Mouse (Mus musculus) embryonic facial prominence, embryonic 11.5 days (tissue): Measurements from ENCODE around the gene Adamts16. TPM values are rescaled to one million over a fixed set of nuclear protein-coding genes. Genes with fewer than 3 reads are reported as not detected.
A peak's percentile ranks its signal among the peaks of the same experiment; 100 is the strongest.
"Not testable (repeated sequence)": the region's sequence is repeated elsewhere in the genome, so short reads cannot be mapped to it uniquely, and the experiment has no call there.

Experiments used
- ATAC-seq: fragments of 200-750 bp; cut with Nextera tagmentation; replicated peaks from 2 replicates; pipeline ENCODE4 v1.8.0; 2017; ENCODE audit warnings: low read depth; ENCODE audit not compliant: insufficient number of reproducible peaks, low FRiP score, low TSS enrichment
- DNase-seq: peaks from one replicate; pipeline ENCODE4 v3.0.0-alpha.2; 2015; ENCODE audit warnings: low spot score
- H3K27ac ChIP-seq: fragments of 300-500 bp; sonication (generic); replicated peaks from 2 replicates; pipeline ENCODE4 v1.5.1; 2014; ENCODE audit warnings: mild to moderate bottlenecking, low read depth, low read length, control low read depth
- H3K27me3 ChIP-seq: fragments of 300-500 bp; sonication (generic); 2 replicates; pipeline ENCODE4 v1.6.1; 2014; ENCODE audit warnings: mild to moderate bottlenecking, low read length, moderate library complexity, mixed read lengths; ENCODE audit not compliant: control insufficient read depth, insufficient read depth
- H3K36me3 ChIP-seq: fragments of 300-500 bp; sonication (generic); replicated peaks from 2 replicates; pipeline ENCODE4 v1.6.1; 2014; ENCODE audit warnings: low read depth, mild to moderate bottlenecking, low read length, moderate library complexity, mixed read lengths; ENCODE audit not compliant: control insufficient read depth, insufficient read depth
- H3K4me1 ChIP-seq: fragments of 300-500 bp; sonication (generic); 2 replicates; pipeline ENCODE4 v1.6.1; 2014; ENCODE audit warnings: low read length, mixed read lengths; ENCODE audit not compliant: control insufficient read depth, insufficient read depth
- H3K4me2 ChIP-seq: fragments of 300-500 bp; sonication (generic); 2 replicates; pipeline ENCODE4 v1.6.1; 2014; ENCODE audit warnings: low read depth, mild to moderate bottlenecking, control low read depth, low read length, moderate library complexity
- H3K4me3 ChIP-seq: fragments of 300-500 bp; sonication (generic); 2 replicates; pipeline ENCODE4 v1.5.1; 2014; ENCODE audit warnings: low read depth, low read length, control low read depth
- H3K9ac ChIP-seq: fragments of 300-500 bp; sonication (generic); replicated peaks from 2 replicates; pipeline ENCODE4 v1.6.1; 2014; ENCODE audit warnings: mild to moderate bottlenecking, control low read depth, low read length
- H3K9me3 ChIP-seq: fragments of 300-500 bp; sonication (generic); replicated peaks from 2 replicates; pipeline ENCODE4 v1.6.1; 2016; ENCODE audit warnings: mild to moderate bottlenecking, low read length, inconsistent platforms, mixed read lengths; ENCODE audit not compliant: control insufficient read depth
- WGBS: fragments of 180-500 bp; shearing (Covaris S2); extraction: QIAGEN DNeasy Blood & Tissue Kit; methylation state at CpG from one replicate; pipeline ENCODE4 v1.1.7; 2014; 5-methylcytosine and 5-hydroxymethylcytosine counted together
- polyA plus RNA-seq: library from polyadenylated mRNA; unstranded; fragments of >200 nt; fragmentation: Nextera tagmentation; extraction: Ambion mirVana; gene quantifications from 2 replicates; pipeline ENCODE4 v1.2.1, GENCODE M21; 2014

The Adamts16 gene
- polyA plus RNA-seq, 1 experiment from 2014 or later, result 0.53 TPM

DNA sequence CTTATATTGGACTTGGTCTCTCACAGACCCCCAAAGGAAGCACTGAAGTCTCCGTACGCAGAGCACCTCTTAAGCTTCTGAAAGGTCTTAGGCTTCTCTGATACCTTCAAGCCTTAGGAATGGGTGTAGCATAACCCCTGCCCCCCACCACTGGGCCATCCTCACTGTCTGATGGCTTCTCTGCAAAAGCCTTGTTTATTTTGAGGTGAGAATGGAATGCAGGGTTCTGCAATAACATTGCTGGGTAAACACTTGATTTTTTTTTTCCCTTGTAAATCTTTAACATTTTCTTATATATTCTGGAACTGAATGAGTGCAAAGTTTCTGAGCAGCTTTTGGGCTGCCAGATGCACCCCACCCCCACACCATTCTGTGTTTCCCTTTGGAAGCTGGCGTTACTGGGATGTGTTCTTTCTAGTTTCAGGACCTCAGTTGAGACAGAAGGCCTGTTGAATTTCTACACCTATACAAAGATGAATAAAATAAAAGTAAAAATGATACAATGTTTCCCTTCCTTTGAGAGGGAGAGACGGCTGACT, 33.9 kb upstream of the Adamts16 start:
- WGBS, result 86% methylated on average over 4 of the region's 4 CpGs
- H3K36me3 ChIP-seq, result no peaks in the 10 kb centered on the region
- no peak overlapping the region for H3K4me3 ChIP-seq
- ATAC-seq (no peak), DNase-seq (no peak)
- no peaks in the 10 kb centered on the region for H3K27me3 ChIP-seq
- H3K4me2 ChIP-seq, result no peak overlapping the region
- H3K9me3 ChIP-seq, result no peaks in the 10 kb centered on the region
- no peak overlapping the region for H3K27ac ChIP-seq
- H3K9ac ChIP-seq, result no peak overlapping the region
- H3K4me1 ChIP-seq, result no peaks in the 10 kb centered on the region

DNA sequence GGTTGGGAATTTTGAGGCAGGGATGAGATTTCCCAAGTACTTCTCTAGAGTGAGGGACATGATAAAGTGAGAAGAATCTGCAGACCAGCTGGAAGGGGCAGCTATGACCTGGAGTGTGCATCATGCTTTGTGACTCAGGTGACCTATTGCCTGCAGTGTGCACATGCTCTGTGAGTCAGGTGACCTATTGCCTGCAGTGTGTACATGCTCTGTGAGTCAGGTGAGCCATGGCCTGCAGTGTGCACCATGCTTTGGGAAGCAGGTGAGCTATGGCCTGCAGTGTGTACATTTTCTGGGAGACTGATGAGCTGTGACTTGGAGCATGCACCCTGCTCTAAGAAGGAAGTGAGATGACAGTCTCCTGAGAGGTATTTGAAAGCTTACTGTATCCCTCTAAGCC, 33.1 kb upstream of the Adamts16 start:
- Histone ChIP-seq H3K27ac (no peak overlapping the region), H3K4me3 (no peak overlapping the region), H3K4me1 (no peaks in the 10 kb centered on the region), H3K9ac (no peak overlapping the region), H3K27me3 (no peaks in the 10 kb centered on the region), H3K9me3 (no peaks in the 10 kb centered on the region), H3K36me3 (no peaks in the 10 kb centered on the region), H3K4me2 (no peak overlapping the region)
- DNase-seq (no peak), ATAC-seq (no peak)

DNA sequence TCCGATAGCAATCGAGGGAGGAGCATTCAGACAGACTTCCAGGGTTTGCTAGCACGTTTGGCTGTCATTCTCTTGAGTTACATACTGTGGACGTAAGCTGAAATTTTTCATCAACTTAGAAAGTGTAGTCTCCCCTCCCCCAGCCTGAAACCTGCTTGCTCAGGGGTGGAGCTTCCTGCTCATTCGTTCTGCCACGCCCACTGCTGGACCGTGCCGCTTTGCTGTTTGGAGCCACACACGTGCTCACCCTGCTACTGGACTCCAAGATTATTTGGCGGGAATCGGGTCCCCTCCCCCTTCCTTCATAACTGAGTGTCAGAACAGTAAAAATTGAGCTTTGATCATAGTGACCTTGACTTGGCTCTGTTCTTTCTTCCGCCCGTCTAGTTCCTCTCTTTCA, 32.2 kb upstream of the Adamts16 start:
- WGBS, result 63% methylated on average over 13 of the region's 13 CpGs
- H3K27me3 ChIP-seq, H3K4me2 ChIP-seq, DNase-seq, ATAC-seq, H3K36me3 ChIP-seq, H3K4me3 ChIP-seq, H3K27ac ChIP-seq, H3K9ac ChIP-seq, H3K4me1 ChIP-seq, H3K9me3 ChIP-seq: not testable (repeated sequence)

DNA sequence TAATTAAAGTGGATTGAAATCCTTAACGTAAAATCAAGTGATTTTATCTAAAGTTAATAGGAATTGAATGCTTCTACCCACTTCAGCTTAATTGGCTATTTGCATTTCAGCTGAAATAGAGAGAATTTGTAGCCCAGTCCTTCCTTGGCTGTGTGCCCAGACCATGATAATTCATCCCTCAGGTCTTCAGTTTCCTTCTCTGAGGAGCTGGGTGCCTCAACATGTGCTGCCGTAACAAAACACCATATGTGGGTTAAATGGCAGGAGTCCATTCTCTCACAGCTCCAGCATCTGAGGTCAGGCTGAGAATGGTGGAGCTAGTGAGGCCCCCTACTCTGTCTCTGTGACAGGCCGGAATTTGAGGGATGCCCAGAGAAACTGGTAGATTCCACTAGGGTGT, 29.4 kb upstream of the Adamts16 start:
- WGBS, result 71% methylated on average over 3 of the region's 3 CpGs
- Histone ChIP-seq H3K9ac (no peak overlapping the region), H3K4me3 (no peak overlapping the region), H3K4me2 (no peak overlapping the region), H3K4me1 (no peaks in the 10 kb centered on the region), H3K9me3 (no peaks in the 10 kb centered on the region), H3K36me3 (no peaks in the 10 kb centered on the region), H3K27me3 (no peaks in the 10 kb centered on the region), H3K27ac (no peak overlapping the region)
- peak; percentile 28 for DNase-seq
- no peak for ATAC-seq

DNA sequence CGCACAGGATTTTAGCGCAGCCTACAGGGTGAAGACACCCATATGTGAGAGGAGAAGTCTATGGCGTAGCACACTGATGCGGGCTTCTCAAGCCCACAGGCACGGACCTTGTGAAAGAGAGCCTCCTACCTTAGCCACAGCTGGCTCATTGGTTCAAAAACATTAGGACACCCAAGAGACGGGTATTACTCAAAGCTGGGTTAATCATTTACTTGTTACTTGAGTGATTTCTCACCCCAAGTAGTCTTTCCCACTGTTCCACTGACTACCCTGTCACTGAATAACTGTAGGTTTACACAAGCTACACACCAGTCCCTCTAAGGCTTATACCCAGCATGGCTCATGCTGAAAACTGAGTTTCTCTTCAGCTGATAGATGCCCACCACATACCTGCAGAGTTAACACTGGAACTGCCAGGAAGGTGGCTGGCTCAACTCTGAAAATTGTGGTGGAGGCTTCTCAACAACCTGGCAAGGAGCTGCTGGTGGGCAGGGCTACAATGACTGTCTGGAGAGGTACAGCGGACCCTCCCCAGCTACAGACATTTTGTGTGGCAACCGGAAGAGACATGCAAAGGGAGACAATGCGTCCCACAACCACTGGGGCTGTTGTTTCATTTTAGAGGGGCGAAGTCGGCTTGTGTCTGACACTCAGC, 25.5 kb upstream of the Adamts16 start:
- no peak overlapping the region for H3K4me2 ChIP-seq
- no peak for ATAC-seq
- no peak for DNase-seq
- no peaks in the 10 kb centered on the region for H3K27me3 ChIP-seq
- 87% methylated on average over 11 of the region's 11 CpGs for WGBS
- no peaks in the 10 kb centered on the region for H3K9me3 ChIP-seq
- no peak overlapping the region for H3K27ac ChIP-seq
- H3K4me1 ChIP-seq, result no peaks in the 10 kb centered on the region
- no peaks in the 10 kb centered on the region for H3K36me3 ChIP-seq
- H3K4me3 ChIP-seq, result no peak overlapping the region
- H3K9ac ChIP-seq, result no peak overlapping the region

DNA sequence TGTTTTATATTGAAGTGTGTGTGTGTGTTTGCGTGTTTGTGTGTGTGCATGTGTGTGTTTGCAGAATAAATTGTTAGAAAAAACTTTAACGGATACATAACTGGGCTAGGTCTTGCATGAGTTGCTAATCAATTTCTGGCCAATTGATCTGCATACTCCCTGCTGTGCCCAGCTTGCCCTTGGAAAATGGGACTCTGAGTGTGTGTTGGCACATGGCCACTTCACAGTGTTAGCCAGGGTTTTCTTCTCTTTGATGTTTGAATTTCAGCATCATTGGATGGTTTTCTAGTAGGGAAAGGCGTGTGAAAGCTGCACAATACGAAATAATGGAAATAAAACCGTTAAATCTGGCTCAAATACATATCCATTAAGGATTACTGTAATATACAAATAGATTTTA, 24.3 kb upstream of the Adamts16 start:
- DNase-seq (no peak), ATAC-seq (no peak)
- Histone ChIP-seq H3K27ac (no peak overlapping the region), H3K9me3 (no peaks in the 10 kb centered on the region), H3K4me3 (no peak overlapping the region), H3K36me3 (no peaks in the 10 kb centered on the region), H3K4me2 (no peak overlapping the region), H3K9ac (no peak overlapping the region), H3K4me1 (no peaks in the 10 kb centered on the region), H3K27me3 (no peaks in the 10 kb centered on the region)
- 83% methylated on average over 5 of the region's 5 CpGs for WGBS

DNA sequence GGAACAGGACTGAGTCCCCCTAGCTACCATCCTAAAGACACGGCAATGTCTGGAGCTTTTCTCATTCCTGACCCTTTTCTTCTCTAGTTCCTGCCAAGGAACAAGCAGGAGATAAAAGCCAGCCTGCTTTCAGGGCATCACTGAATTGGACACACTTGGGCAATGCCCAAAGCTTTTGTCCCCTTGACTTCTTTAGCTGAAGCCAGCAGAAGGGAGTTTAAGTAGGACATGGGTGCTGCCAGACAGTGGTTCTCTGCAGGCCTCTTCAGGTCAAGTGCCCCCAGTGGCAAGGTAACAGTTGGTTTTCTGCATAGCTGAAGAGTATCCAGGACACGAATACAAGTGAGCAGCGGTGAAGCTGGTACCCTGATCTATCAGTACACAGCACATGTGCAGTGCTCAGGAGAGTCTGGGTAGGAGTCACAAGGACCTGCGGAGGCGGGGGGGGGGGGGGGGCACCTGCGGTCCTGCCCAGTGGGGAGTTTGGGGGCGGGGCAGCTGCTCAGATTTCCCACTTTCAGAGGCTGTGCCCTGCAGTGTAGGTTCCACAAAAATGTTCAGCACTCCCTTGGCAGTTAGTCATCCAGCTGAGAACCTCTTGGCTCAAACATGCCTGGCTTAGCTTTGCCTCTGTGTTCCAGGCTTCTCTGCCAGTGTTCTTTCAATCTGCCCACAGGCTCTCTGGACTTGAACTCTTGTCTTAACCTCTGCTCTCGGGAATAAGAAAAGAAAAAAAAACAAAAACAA, 20.7 kb upstream of the Adamts16 start:
- no peak overlapping the region for H3K4me3 ChIP-seq
- no peaks in the 10 kb centered on the region for H3K9me3 ChIP-seq
- no peaks in the 10 kb centered on the region for H3K4me1 ChIP-seq
- H3K36me3 ChIP-seq, result no peaks in the 10 kb centered on the region
- DNase-seq (no peak), ATAC-seq (no peak)
- H3K4me2 ChIP-seq, result no peak overlapping the region
- H3K27ac ChIP-seq, result no peak overlapping the region
- no peaks in the 10 kb centered on the region for H3K27me3 ChIP-seq
- H3K9ac ChIP-seq, result no peak overlapping the region
- 51% methylated on average over 5 of the region's 8 CpGs for WGBS

DNA sequence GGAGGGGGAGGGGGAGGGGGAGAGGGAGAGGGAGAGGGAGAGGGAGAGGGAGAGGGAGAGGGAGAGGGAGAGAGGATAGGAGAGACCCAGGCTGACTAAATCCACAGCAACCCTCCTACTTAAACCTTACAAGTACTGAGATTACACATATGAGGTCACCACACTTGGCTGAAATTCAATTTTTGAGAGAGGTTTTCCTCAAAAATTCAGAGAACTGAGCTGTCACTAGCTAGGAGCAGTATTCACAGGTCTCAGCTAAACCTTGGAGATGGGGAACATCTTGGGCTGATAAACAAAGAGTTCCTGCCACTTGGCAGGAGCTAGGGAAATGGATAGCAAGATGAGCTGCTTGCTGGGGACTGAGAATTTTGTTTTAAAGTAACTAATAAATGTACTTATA, 12.0 kb upstream of the Adamts16 start:
- H3K9ac ChIP-seq, result no peak overlapping the region
- DNase-seq, result no peak
- no peaks in the 10 kb centered on the region for H3K27me3 ChIP-seq
- H3K9me3 ChIP-seq, result no peaks in the 10 kb centered on the region
- no peak for ATAC-seq
- no peaks in the 10 kb centered on the region for H3K36me3 ChIP-seq
- no peak overlapping the region for H3K4me2 ChIP-seq
- no peak overlapping the region for H3K4me3 ChIP-seq
- H3K4me1 ChIP-seq, result no peaks in the 10 kb centered on the region
- H3K27ac ChIP-seq, result no peak overlapping the region
